Mouse (Mus musculus): ENCODE results near the gene Lrrc1. TPM values are rescaled to one million over a fixed set of nuclear protein-coding genes. Genes with fewer than 3 reads are reported as not detected.

The Lrrc1 gene
- polyA plus RNA-seq, 1 experiment from 2014 or later, result 19.7 TPM

GRCm38 (mm10) chr9:77487427-77487826 is 57.2 kb downstream of the Lrrc1 start:
- no peak overlapping the region for H3K9ac ChIP-seq (replicated peaks; ENCODE audit: low read depth, low read length)
- no peak overlapping the region for H3K4me2 ChIP-seq (replicated peaks; ENCODE audit: low read depth, low read length)
- whole genome bisulfite sequencing, result 79% methylated on average over 7 of the region's 7 CpGs
- H3K36me3 ChIP-seq (ENCODE audit: control insufficient read depth, insufficient read depth, low read length), result no peaks in the 10 kb centered on the region
- H3K27ac ChIP-seq (ENCODE audit: low read length), result no peak overlapping the region
- no peaks in the 10 kb centered on the region for H3K9me3 ChIP-seq (ENCODE audit: control insufficient read depth, low read depth, low read length)
- ATAC-seq (ENCODE audit: insufficient number of reproducible peaks, insufficient read depth, low FRiP score, low read depth), result no peak
- no peak overlapping the region for H3K4me3 ChIP-seq (ENCODE audit: low read depth, low read length)
- H3K27me3 ChIP-seq (ENCODE audit: control insufficient read depth, insufficient read depth, low read length), result no peaks in the 10 kb centered on the region
- peaks cover 16% of the 10 kb centered on the region for H3K4me1 ChIP-seq (ENCODE audit: control insufficient read depth, insufficient read depth, low read length)

GRCm38 (mm10) chr9:77485915-77486314 is 58.8 kb downstream of the Lrrc1 start:
- WGBS, result 70% methylated on average over 12 of the region's 12 CpGs
- no peak overlapping the region for H3K9ac ChIP-seq (replicated peaks; ENCODE audit: low read depth, low read length)
- no peaks in the 10 kb centered on the region for H3K27me3 ChIP-seq (ENCODE audit: control insufficient read depth, insufficient read depth, low read length)
- H3K27ac ChIP-seq (ENCODE audit: low read length), result no peak overlapping the region
- no peaks in the 10 kb centered on the region for H3K36me3 ChIP-seq (ENCODE audit: control insufficient read depth, insufficient read depth, low read length)
- H3K4me2 ChIP-seq (replicated peaks; ENCODE audit: low read depth, low read length), result no peak overlapping the region
- no peak for ATAC-seq (ENCODE audit: insufficient number of reproducible peaks, insufficient read depth, low FRiP score, low read depth)
- peaks cover 24% of the 10 kb centered on the region for H3K4me1 ChIP-seq (ENCODE audit: control insufficient read depth, insufficient read depth, low read length)
- no peak overlapping the region for H3K4me3 ChIP-seq (ENCODE audit: low read depth, low read length)
- no peaks in the 10 kb centered on the region for H3K9me3 ChIP-seq (ENCODE audit: control insufficient read depth, low read depth, low read length)

- Histone ChIP-seq H3K27me3 (ENCODE audit: control insufficient read depth, insufficient read depth, low read length) (no peaks in the 10 kb centered on the region), H3K36me3 (ENCODE audit: control insufficient read depth, insufficient read depth, low read length) (no peaks in the 10 kb centered on the region), H3K9ac (replicated peaks; ENCODE audit: low read depth, low read length) (no peak overlapping the region), H3K4me2 (replicated peaks; ENCODE audit: low read depth, low read length) (no peak overlapping the region), H3K4me1 (ENCODE audit: control insufficient read depth, insufficient read depth, low read length) (peaks cover 33% of the 10 kb centered on the region), H3K4me3 (ENCODE audit: low read depth, low read length) (no peak overlapping the region), H3K9me3 (ENCODE audit: control insufficient read depth, low read depth, low read length) (no peaks in the 10 kb centered on the region), H3K27ac (ENCODE audit: low read length) (no peak overlapping the region)
- WGBS, result 88% methylated on average over 10 of the region's 10 CpGs
- no peak for ATAC-seq (ENCODE audit: insufficient number of reproducible peaks, insufficient read depth, low FRiP score, low read depth)
These were observed 59.9 kb downstream of the Lrrc1 start for GRCm38 (mm10) chr9:77484751-77485150.

- no peaks in the 10 kb centered on the region for H3K27me3 ChIP-seq (ENCODE audit: control insufficient read depth, insufficient read depth, low read length)
- H3K27ac ChIP-seq (ENCODE audit: low read length), result no peak overlapping the region
- ATAC-seq (ENCODE audit: insufficient number of reproducible peaks, insufficient read depth, low FRiP score, low read depth), result no peak
- no peak overlapping the region for H3K4me2 ChIP-seq (replicated peaks; ENCODE audit: low read depth, low read length)
- peaks cover 35% of the 10 kb centered on the region for H3K4me1 ChIP-seq (ENCODE audit: control insufficient read depth, insufficient read depth, low read length)
- no peaks in the 10 kb centered on the region for H3K9me3 ChIP-seq (ENCODE audit: control insufficient read depth, low read depth, low read length)
- WGBS, result 89% methylated on average over 3 of the region's 3 CpGs
- no peak overlapping the region for H3K4me3 ChIP-seq (ENCODE audit: low read depth, low read length)
- no peak overlapping the region for H3K9ac ChIP-seq (replicated peaks; ENCODE audit: low read depth, low read length)
- no peaks in the 10 kb centered on the region for H3K36me3 ChIP-seq (ENCODE audit: control insufficient read depth, insufficient read depth, low read length)
These were observed 61.1 kb downstream of the Lrrc1 start for GRCm38 (mm10) chr9:77483559-77483958.

- Histone ChIP-seq H3K27me3 (ENCODE audit: control insufficient read depth, insufficient read depth, low read length) (no peaks in the 10 kb centered on the region), H3K4me2 (replicated peaks; ENCODE audit: low read depth, low read length) (no peak overlapping the region), H3K9me3 (ENCODE audit: control insufficient read depth, low read depth, low read length) (no peaks in the 10 kb centered on the region), H3K27ac (ENCODE audit: low read length) (peak overlapping the region; percentile 63; the same call in 1 of the 2 replicates), H3K36me3 (ENCODE audit: control insufficient read depth, insufficient read depth, low read length) (no peaks in the 10 kb centered on the region), H3K4me1 (ENCODE audit: control insufficient read depth, insufficient read depth, low read length) (peaks cover 35% of the 10 kb centered on the region), H3K9ac (replicated peaks; ENCODE audit: low read depth, low read length) (no peak overlapping the region), H3K4me3 (ENCODE audit: low read depth, low read length) (no peak overlapping the region)
- WGBS, result 56% methylated on average over 5 of the region's 5 CpGs
- peak; percentile 87 for ATAC-seq (ENCODE audit: insufficient number of reproducible peaks, insufficient read depth, low FRiP score, low read depth)
These were observed 62.4 kb downstream of the Lrrc1 start for GRCm38 (mm10) chr9:77482281-77482680.

- Histone ChIP-seq H3K4me3 (ENCODE audit: low read depth, low read length) (no peak overlapping the region), H3K9me3 (ENCODE audit: control insufficient read depth, low read depth, low read length) (no peaks in the 10 kb centered on the region), H3K4me2 (replicated peaks; ENCODE audit: low read depth, low read length) (no peak overlapping the region), H3K9ac (replicated peaks; ENCODE audit: low read depth, low read length) (no peak overlapping the region), H3K27me3 (ENCODE audit: control insufficient read depth, insufficient read depth, low read length) (no peaks in the 10 kb centered on the region), H3K4me1 (ENCODE audit: control insufficient read depth, insufficient read depth, low read length) (peaks cover 30% of the 10 kb centered on the region), H3K36me3 (ENCODE audit: control insufficient read depth, insufficient read depth, low read length) (no peaks in the 10 kb centered on the region), H3K27ac (ENCODE audit: low read length) (peak overlapping the region; percentile 44; the same call in 1 of the 2 replicates)
- 26% methylated on average over 7 of the region's 7 CpGs for WGBS
- ATAC-seq (ENCODE audit: insufficient number of reproducible peaks, insufficient read depth, low FRiP score, low read depth), result no peak
These were observed 63.3 kb downstream of the Lrrc1 start for GRCm38 (mm10) chr9:77481380-77481779.

GRCm38 (mm10) chr9:77480574-77481319 is 63.9 kb downstream of the Lrrc1 start:
- H3K36me3 ChIP-seq (ENCODE audit: control insufficient read depth, insufficient read depth, low read length), result no peaks in the 10 kb centered on the region
- H3K27ac ChIP-seq (ENCODE audit: low read length), result peak overlapping the region; percentile 44; the same call in 1 of the 2 replicates
- no peak overlapping the region for H3K9ac ChIP-seq (replicated peaks; ENCODE audit: low read depth, low read length)
- no peaks in the 10 kb centered on the region for H3K9me3 ChIP-seq (ENCODE audit: control insufficient read depth, low read depth, low read length)
- no peaks in the 10 kb centered on the region for H3K27me3 ChIP-seq (ENCODE audit: control insufficient read depth, insufficient read depth, low read length)
- H3K4me2 ChIP-seq (replicated peaks; ENCODE audit: low read depth, low read length), result no peak overlapping the region
- ATAC-seq (ENCODE audit: insufficient number of reproducible peaks, insufficient read depth, low FRiP score, low read depth), result no peak
- 42% methylated on average over 9 of the region's 9 CpGs for WGBS
- peaks cover 27% of the 10 kb centered on the region for H3K4me1 ChIP-seq (ENCODE audit: control insufficient read depth, insufficient read depth, low read length)
- no peak overlapping the region for H3K4me3 ChIP-seq (ENCODE audit: low read depth, low read length)

GRCm38 (mm10) chr9:77480001-77480400 is 64.7 kb downstream of the Lrrc1 start:
- no peak overlapping the region for H3K4me2 ChIP-seq (replicated peaks; ENCODE audit: low read depth, low read length)
- 86% methylated on average over 7 of the region's 7 CpGs for WGBS
- H3K27me3 ChIP-seq (ENCODE audit: control insufficient read depth, insufficient read depth, low read length), result no peaks in the 10 kb centered on the region
- H3K9ac ChIP-seq (replicated peaks; ENCODE audit: low read depth, low read length), result no peak overlapping the region; the same call in 1 of the 2 replicates
- peaks cover 27% of the 10 kb centered on the region for H3K4me1 ChIP-seq (ENCODE audit: control insufficient read depth, insufficient read depth, low read length)
- H3K9me3 ChIP-seq (ENCODE audit: control insufficient read depth, low read depth, low read length), result no peaks in the 10 kb centered on the region
- no peak overlapping the region for H3K4me3 ChIP-seq (ENCODE audit: low read depth, low read length)
- no peak for ATAC-seq (ENCODE audit: insufficient number of reproducible peaks, insufficient read depth, low FRiP score, low read depth)
- H3K27ac ChIP-seq (ENCODE audit: low read length), result no peak overlapping the region
- H3K36me3 ChIP-seq (ENCODE audit: control insufficient read depth, insufficient read depth, low read length), result no peaks in the 10 kb centered on the region

Data from stomach, embryonic 14.5 days (tissue).